Mouse (Mus musculus) heart, postnatal 0 days (tissue): ENCODE measurements around the gene Dhdds. TPM values are rescaled to one million over a fixed set of nuclear protein-coding genes. Genes with fewer than 3 reads are reported as not detected.
"Not testable (repeated sequence)": the region's sequence is repeated elsewhere in the genome, so short reads cannot be mapped to it uniquely, and the experiment has no call there.

Experiments
- ATAC-seq: fragments of 200-750 bp; cut with Nextera tagmentation; 2 replicates; pipeline ENCODE4 v1.8.0; 2017; ENCODE audit warnings: low read depth, moderate number of reproducible peaks, moderate library complexity; ENCODE audit not compliant: insufficient read depth
- DNase-seq: peaks from one replicate; pipeline ENCODE4 v3.0.0-alpha.2; 2016; ENCODE audit warnings: low spot score
- H3K27ac ChIP-seq: fragments of 300-500 bp; sonication (generic); 2 replicates; pipeline ENCODE4 v1.5.1; 2014; ENCODE audit warnings: low read depth, mild to moderate bottlenecking
- H3K27me3 ChIP-seq: fragments of 300-500 bp; sonication (generic); 2 replicates; pipeline ENCODE4 v1.6.1; 2014; ENCODE audit warnings: low read length, mixed read lengths; ENCODE audit not compliant: control insufficient read depth, insufficient read depth
- H3K36me3 ChIP-seq: fragments of 300-500 bp; sonication (generic); replicated peaks from 2 replicates; pipeline ENCODE4 v1.6.1; 2014; ENCODE audit warnings: low read length, mixed read lengths; ENCODE audit not compliant: control insufficient read depth, insufficient read depth
- H3K4me1 ChIP-seq: fragments of 300-500 bp; sonication (generic); 2 replicates; pipeline ENCODE4 v1.6.1; 2014; ENCODE audit warnings: antibody characterized with exemption; ENCODE audit not compliant: control insufficient read depth, insufficient read depth
- H3K4me2 ChIP-seq: fragments of 300-500 bp; sonication (generic); 2 replicates; pipeline ENCODE4 v1.6.1; 2014; ENCODE audit warnings: low read depth, mild to moderate bottlenecking, low read length, moderate library complexity
- H3K4me3 ChIP-seq: fragments of 300-500 bp; sonication (generic); 2 replicates; pipeline ENCODE4 v1.5.1; 2014; ENCODE audit warnings: low read depth, low read length
- H3K9ac ChIP-seq: fragments of 300-500 bp; sonication (generic); replicated peaks from 2 replicates; pipeline ENCODE4 v1.6.1; 2014; ENCODE audit warnings: low read depth, low read length, mixed read lengths
- H3K9me3 ChIP-seq: fragments of 300-500 bp; sonication (generic); replicated peaks from 2 replicates; pipeline ENCODE4 v1.6.1; 2016; ENCODE audit warnings: low read length; ENCODE audit not compliant: control insufficient read depth
- CTCF ChIP-seq: IDR thresholded peaks from 2 replicates; pipeline ENCODE4 v1.5.1; 2016; ENCODE audit warnings: antibody characterized with exemption, control low read depth, low read depth
- EP300 ChIP-seq: IDR thresholded peaks from 2 replicates; pipeline ENCODE4 v1.6.1; 2016; ENCODE audit warnings: antibody characterized with exemption, low read depth
- WGBS: fragments of 180-500 bp; shearing (Covaris S2); extraction: QIAGEN DNeasy Blood & Tissue Kit; methylation state at CpG from one replicate; pipeline ENCODE4 v1.1.7; 2014; 5-methylcytosine and 5-hydroxymethylcytosine counted together
- polyA plus RNA-seq: library from polyadenylated mRNA; unstranded; fragments of >200 nt; fragmentation: Nextera tagmentation; extraction: Ambion mirVana; gene quantifications from 2 replicates; pipeline ENCODE4 v1.2.1, GENCODE M21; 2015
- total RNA-seq: library from RNA; depleted of rRNA; stranded (reverse); fragments of >200 nt; gene quantifications from 2 replicates; pipeline ENCODE4 v1.2.3, GENCODE M21; 2014; ENCODE audit warnings: low replicate concordance

Gene Dhdds
- total and polyA plus RNA-seq, 2 experiments from 2014 or later = 25.8 to 38.4 TPM

GRCm38 (mm10) chr4:134002246-134002645 lies 1.5 kb upstream of the Dhdds start:
- Histone ChIP-seq H3K36me3 (peaks cover 4% of the 10 kb centered on the region; the same call in 1 of the 2 replicates), H3K27ac (no peak overlapping the region), H3K9ac (no peak overlapping the region), H3K27me3 (no peaks in the 10 kb centered on the region), H3K9me3 (no peaks in the 10 kb centered on the region), H3K4me1 (peaks cover 8% of the 10 kb centered on the region), H3K4me3 (no peak overlapping the region), H3K4me2 (no peak overlapping the region)
- WGBS = 67% methylated on average over 4 of the region's 4 CpGs
- ATAC-seq (no peak), DNase-seq (no peak)
- no peak for TF ChIP-seq CTCF
- TF ChIP-seq EP300 = no peak

DNA sequence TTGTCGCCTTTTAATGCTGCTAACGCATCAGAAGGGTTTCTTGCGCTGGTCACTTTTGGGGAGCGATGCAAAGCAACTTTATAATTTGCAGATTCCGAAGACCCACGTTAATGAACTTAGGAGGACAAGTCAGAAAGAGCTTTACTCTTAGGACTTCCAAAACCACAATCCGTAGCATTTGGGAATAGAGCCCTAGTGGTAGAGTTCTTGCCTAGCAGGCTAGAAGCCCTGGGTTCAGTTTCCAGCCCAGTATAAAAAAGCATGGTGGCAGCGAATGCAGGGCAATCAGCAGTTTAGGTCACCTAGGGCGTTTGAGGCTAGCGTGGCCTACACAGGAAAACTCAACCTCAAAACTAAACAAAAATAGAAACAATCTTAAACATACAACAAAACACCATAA lies 992 bp upstream of the Dhdds start:
- ATAC-seq (no peak), DNase-seq (no peak)

GRCm38 (mm10) chr4:133994697-133995096 lies 6.0 kb downstream of the Dhdds start:
- Histone ChIP-seq H3K4me1 (peaks cover 1% of the 10 kb centered on the region; the same call in 1 of the 2 replicates), H3K36me3 (peaks cover 70% of the 10 kb centered on the region)
- 87% methylated on average over 8 of the region's 8 CpGs for WGBS

More for the DNA sequence above, 992 bp upstream of the Dhdds start:
- WGBS = 57% methylated on average over 10 of the region's 10 CpGs
- no peak overlapping the region for H3K27ac ChIP-seq
- H3K36me3 ChIP-seq = peaks cover 7% of the 10 kb centered on the region
- no peak overlapping the region for H3K9ac ChIP-seq
- no peaks in the 10 kb centered on the region for H3K27me3 ChIP-seq
- no peak overlapping the region for H3K4me2 ChIP-seq
- H3K4me3 ChIP-seq = no peak overlapping the region
- TF ChIP-seq EP300 (no peak), CTCF (no peak)
- H3K9me3 ChIP-seq = no peaks in the 10 kb centered on the region
- H3K4me1 ChIP-seq = peaks cover 8% of the 10 kb centered on the region

DNA sequence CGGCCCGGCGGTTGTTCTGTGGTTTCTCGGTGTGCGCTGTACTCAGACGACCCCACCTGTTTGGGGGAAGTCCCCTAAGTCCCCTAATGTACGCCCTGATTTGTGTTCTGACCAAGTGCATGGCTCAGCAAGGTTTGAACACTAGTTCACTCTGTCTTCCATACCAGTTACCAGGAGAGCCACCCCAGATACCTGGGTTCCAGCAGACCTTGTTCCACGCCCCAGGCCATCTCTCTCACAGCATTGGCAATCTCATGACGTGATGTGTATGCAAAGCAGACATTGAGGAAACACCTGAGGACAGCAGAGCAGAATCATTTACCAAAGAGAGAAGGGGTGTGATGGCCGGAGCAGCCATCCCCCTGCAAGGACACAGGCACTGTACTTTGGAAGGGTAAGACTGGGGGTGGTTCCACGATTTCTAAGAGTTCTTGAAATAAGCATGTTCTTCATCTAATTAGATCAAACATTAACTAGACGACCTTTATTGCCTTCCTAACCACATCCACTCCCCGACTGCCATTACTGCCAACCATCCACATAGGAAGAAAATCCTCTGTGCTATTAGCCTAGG lies 9.5 kb downstream of the Dhdds start:
- Histone ChIP-seq H3K9ac (no peak overlapping the region), H3K36me3 (peaks cover 89% of the 10 kb centered on the region), H3K4me3 (no peak overlapping the region), H3K27ac (no peak overlapping the region), H3K4me1 (no peaks in the 10 kb centered on the region), H3K27me3 (no peaks in the 10 kb centered on the region), H3K4me2 (no peak overlapping the region), H3K9me3 (no peaks in the 10 kb centered on the region)
- TF ChIP-seq EP300 (no peak), CTCF (no peak)
- WGBS = 91% methylated on average over 13 of the region's 13 CpGs
- ATAC-seq = no peak
- DNase-seq = no peak

More at GRCm38 (mm10) chr4:133994697-133995096, 6.0 kb downstream of the Dhdds start:
- Histone ChIP-seq H3K9me3 (no peaks in the 10 kb centered on the region), H3K4me3 (no peak overlapping the region), H3K27me3 (no peaks in the 10 kb centered on the region), H3K9ac (no peak overlapping the region), H3K27ac (no peak overlapping the region), H3K4me2 (no peak overlapping the region)
- TF ChIP-seq CTCF (no peak), EP300 (no peak)
- ATAC-seq (no peak), DNase-seq (no peak)

GRCm38 (mm10) chr4:133990035-133990434 lies 10.7 kb downstream of the Dhdds start:
- DNase-seq = no peak
- Histone ChIP-seq H3K4me3 (no peak overlapping the region), H3K9me3 (no peaks in the 10 kb centered on the region), H3K9ac (no peak overlapping the region), H3K36me3 (peaks cover 88% of the 10 kb centered on the region), H3K27me3 (no peaks in the 10 kb centered on the region), H3K4me1 (no peaks in the 10 kb centered on the region), H3K27ac (no peak overlapping the region), H3K4me2 (no peak overlapping the region)
- TF ChIP-seq CTCF (peak; percentile 24), EP300 (no peak)
- no peak for ATAC-seq
- WGBS = 56% methylated on average over 4 of the region's 4 CpGs

DNA sequence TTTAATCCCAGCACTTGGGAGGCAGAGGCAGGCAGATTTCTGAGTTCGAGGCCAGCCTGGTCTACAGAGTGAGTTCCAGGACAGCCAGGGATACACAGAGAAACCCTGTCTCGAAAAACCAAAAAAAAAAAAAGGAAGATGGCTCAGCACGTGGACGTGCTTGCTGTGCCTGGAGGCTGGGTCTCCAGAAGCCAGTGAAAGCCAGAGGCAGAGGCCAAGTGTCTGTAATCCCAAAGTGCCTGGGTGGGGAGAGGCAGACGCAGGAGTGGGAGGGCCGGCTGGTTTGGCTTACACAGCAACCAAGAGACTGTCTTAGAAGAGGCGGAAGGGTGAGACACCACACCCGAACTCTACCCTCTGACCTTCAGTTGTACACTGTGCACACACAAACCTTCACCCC lies 12.4 kb downstream of the Dhdds start:
- H3K36me3 ChIP-seq = peaks cover 70% of the 10 kb centered on the region
- not testable (repeated sequence) for H3K4me3 ChIP-seq, H3K4me1 ChIP-seq, H3K27me3 ChIP-seq, H3K27ac ChIP-seq, ATAC-seq, H3K9me3 ChIP-seq, DNase-seq, H3K9ac ChIP-seq, H3K4me2 ChIP-seq
- WGBS = 85% methylated on average over 7 of the region's 8 CpGs
